Mouse (Mus musculus) right cerebral cortex, postnatal 4 days (tissue): ENCODE measurements around the gene Hist1h4j.
"Not testable (repeated sequence)": the region's sequence is repeated elsewhere in the genome, so short reads cannot be mapped to it uniquely, and the experiment has no call there.

Experiments
- DNase-seq: peaks from one replicate; pipeline ENCODE4 v3.0.0-alpha.2; 2022

The Hist1h4j gene

GRCm38 (mm10) chr13:21782361-21783254 lies 47.7 kb downstream of the Hist1h4j start:
- not testable (repeated sequence) for DNase-seq

- peak; percentile 8 for DNase-seq
These were observed 48.4 kb downstream of the Hist1h4j start, which contains the start of gene Hist1h3i for GRCm38 (mm10) chr13:21783255-21783617. Hist1h3i (minus strand) TSS chr13:21783370.

- DNase-seq: no peak
These were observed 48.9 kb downstream of the Hist1h4j start for GRCm38 (mm10) chr13:21783734-21784161.

GRCm38 (mm10) chr13:21784311-21784710 lies 49.4 kb downstream of the Hist1h4j start:
- no peak for DNase-seq
